In the genomic region with DNA sequence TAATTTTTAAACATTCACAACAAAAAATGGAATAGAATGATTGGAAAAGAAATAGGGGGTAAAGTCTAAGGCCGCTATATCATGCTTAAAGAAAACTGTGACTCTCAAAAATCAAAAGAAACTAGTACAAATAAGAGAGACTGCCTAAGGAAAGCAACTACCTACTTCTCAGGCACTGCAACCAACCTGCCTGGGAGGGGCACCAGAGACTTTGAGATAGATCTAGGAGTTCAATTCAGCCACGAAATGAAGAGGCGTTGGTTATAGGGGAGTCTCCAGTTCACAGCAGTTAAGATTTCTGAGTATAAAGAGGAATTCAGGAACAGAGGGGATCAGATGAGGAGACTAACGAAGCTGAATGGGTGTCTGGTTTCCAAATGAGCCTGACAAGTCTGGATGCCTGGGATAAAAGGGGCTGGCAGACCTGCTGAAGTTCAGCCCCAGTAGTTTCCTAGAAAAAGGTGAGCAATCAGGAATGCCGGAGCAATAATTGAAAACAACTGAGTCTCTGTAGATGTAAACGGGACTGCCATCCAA, we compare ENCODE assay signal across 9 mouse cellular contexts. TPM values are rescaled to one million over a fixed set of nuclear protein-coding genes. Genes with fewer than 3 reads are reported as not detected.
A peak's percentile ranks its signal among the peaks of the same experiment; 100 is the strongest.
DNase-seq lines count a peak whose midpoint lies in the region; ATAC-seq and TF ChIP-seq lines count a peak whose summit lies in the region.
"Had no signal": no experiment of that assay in that cellular context is flagged by ENCODE, and none has a peak within 500 bp of the region (broad histone marks: within the 10 kb centered on the region; RNA-seq: fewer than 3 reads in every experiment).

No protein-coding gene starts in this region.

- no peak overlapping the region for H3K27ac ChIP-seq in intestine, postnatal 0 days (ENCODE audit: low read depth, low read length)
- H3K27ac ChIP-seq in intestine, embryonic 16.5 days (ENCODE audit: low read length) = no peak overlapping the region
- no peak overlapping the region for H3K27ac ChIP-seq in lung, embryonic 14.5 days (ENCODE audit: low read depth)
- H3K27ac ChIP-seq: liver, embryonic 13.5 days had no signal

- no peaks in the 10 kb centered on the region for H3K36me3 ChIP-seq in intestine, postnatal 0 days (ENCODE audit: control insufficient read depth, insufficient read depth)
- H3K36me3 ChIP-seq in intestine, embryonic 16.5 days (ENCODE audit: control insufficient read depth, insufficient read depth, low read length) = no peaks in the 10 kb centered on the region
- H3K36me3 ChIP-seq in lung, embryonic 14.5 days (ENCODE audit: insufficient read depth) = no peaks in the 10 kb centered on the region
- H3K36me3 ChIP-seq: liver, embryonic 13.5 days had no signal

- TF ChIP-seq CTCF in intestine, postnatal 0 days (IDR thresholded peaks at IDR 0.05; ENCODE audit: low read depth) = peak; percentile 59
- TF ChIP-seq CTCF in lung, embryonic 14.5 days (IDR thresholded peaks at IDR 0.05; ENCODE audit: low read depth) = peak; percentile 45

- H3K9ac ChIP-seq in intestine, postnatal 0 days (ENCODE audit: low read depth, low read length) = no peak overlapping the region
- H3K9ac ChIP-seq in intestine, embryonic 16.5 days (ENCODE audit: low read depth, low read length) = no peak overlapping the region
- H3K9ac ChIP-seq in lung, embryonic 14.5 days = no peak overlapping the region
- H3K9ac ChIP-seq: liver, embryonic 13.5 days had no signal

- no peak overlapping the region for H3K4me3 ChIP-seq in intestine, postnatal 0 days (ENCODE audit: low read depth, low read length)
- H3K4me3 ChIP-seq in intestine, embryonic 16.5 days (ENCODE audit: low read length) = no peak overlapping the region
- H3K4me3 ChIP-seq in lung, embryonic 14.5 days (ENCODE audit: low read depth, low read length) = no peak overlapping the region
- H3K4me3 ChIP-seq: liver, embryonic 13.5 days; myocyte had no signal

- WGBS in intestine, postnatal 0 days = 70% methylated on average over 6 of the region's 6 CpGs
- 67% methylated on average over 6 of the region's 6 CpGs for WGBS in intestine, embryonic 16.5 days
- 59% methylated on average over 6 of the region's 6 CpGs for WGBS in lung, embryonic 14.5 days

- peak; percentile 74 for DNase-seq in adipocyte (ENCODE audit: low spot score)
- peak; percentile 30 for DNase-seq in fibroblast of lung, adult 2 months (ENCODE audit: low read depth)
- DNase-seq in lung, embryonic 14.5 days = peak; percentile 58
- no peak for DNase-seq in cerebellum, adult 11-12 months
- DNase-seq in frontal cortex, postnatal 36 days (ENCODE audit: low spot score in 2 of 2) = no peak
- DNase-seq: liver, embryonic 13.5 days had no signal

- no peak for ATAC-seq in intestine, postnatal 0 days
- no peak for ATAC-seq in intestine, embryonic 16.5 days
- ATAC-seq in lung, embryonic 14.5 days (ENCODE audit: insufficient read depth) = no peak

- H3K4me1 ChIP-seq in intestine, postnatal 0 days (replicated peaks; ENCODE audit: control insufficient read depth, insufficient read depth, low read length) = no peaks in the 10 kb centered on the region
- H3K4me1 ChIP-seq in intestine, embryonic 16.5 days (ENCODE audit: control insufficient read depth, insufficient read depth, low read length) = no peaks in the 10 kb centered on the region
- H3K4me1 ChIP-seq in lung, embryonic 14.5 days (ENCODE audit: insufficient read depth) = no peaks in the 10 kb centered on the region
- H3K4me1 ChIP-seq: liver, embryonic 13.5 days had no signal

- H3K27me3 ChIP-seq in intestine, postnatal 0 days (replicated peaks; ENCODE audit: control insufficient read depth, insufficient read depth, low read length) = no peaks in the 10 kb centered on the region
- H3K27me3 ChIP-seq in intestine, embryonic 16.5 days (replicated peaks; ENCODE audit: control insufficient read depth, insufficient read depth, low read length) = no peaks in the 10 kb centered on the region
- no peaks in the 10 kb centered on the region for H3K27me3 ChIP-seq in lung, embryonic 14.5 days (ENCODE audit: insufficient read depth, low read length)
- H3K27me3 ChIP-seq: liver, embryonic 13.5 days had no signal

- H3K9me3 ChIP-seq in intestine, postnatal 0 days (ENCODE audit: control insufficient read depth) = no peaks in the 10 kb centered on the region
- H3K9me3 ChIP-seq in intestine, embryonic 16.5 days (ENCODE audit: control insufficient read depth, low read length) = no peaks in the 10 kb centered on the region
- no peaks in the 10 kb centered on the region for H3K9me3 ChIP-seq in lung, embryonic 14.5 days (ENCODE audit: low read depth, low read length)
- H3K9me3 ChIP-seq: liver, embryonic 13.5 days had no signal

- no peak overlapping the region for H3K4me2 ChIP-seq in intestine, postnatal 0 days (replicated peaks; ENCODE audit: low read depth)
- H3K4me2 ChIP-seq in intestine, embryonic 16.5 days (ENCODE audit: low read depth, low read length) = no peak overlapping the region
- H3K4me2 ChIP-seq in lung, embryonic 14.5 days = no peak overlapping the region
- H3K4me2 ChIP-seq: liver, embryonic 13.5 days had no signal

RNA-seq across cellular contexts. Expression of gene Tes, which starts 45.7 kb away (rescaled TPM):
- 74.2 and 79.4 TPM in 2 replicates for polyA plus RNA-seq in intestine, postnatal 0 days (2015; fragmentation: Nextera tagmentation; extraction: Ambion mirVana)
- polyA plus RNA-seq in intestine, embryonic 16.5 days (2015; fragmentation: Nextera tagmentation; extraction: Ambion mirVana) = 90.1 and 97.0 TPM in 2 replicates
- 77.0 and 78.9 TPM in 2 replicates for polyA plus RNA-seq in lung, embryonic 14.5 days (2014; fragmentation: Nextera tagmentation; extraction: Ambion mirVana)

Comparison
In these comparisons a context has a peak if more than half of its experiments do, and no peak if none do; other contexts are left out.
1. DNase-seq: peak in adipocyte (single experiment), fibroblast of lung, adult 2 months (single experiment) and lung, embryonic 14.5 days (single experiment); none in cerebellum, adult 11-12 months (single experiment) and frontal cortex, postnatal 36 days (0 of 2).